Mouse (Mus musculus): Measurements from ENCODE around the gene Ikbkg.
A peak's percentile ranks its signal among the peaks of the same experiment; 100 is the strongest.
"Not testable (repeated sequence)": the region's sequence is repeated elsewhere in the genome, so short reads cannot be mapped to it uniquely, and the experiment has no call there.

The Ikbkg gene

GRCm38 (mm10) chrX:74392535-74393443 is at the start of gene Ikbkg, which contains the start of gene Fam3a:
TSS of gene Ikbkg (plus strand) at chrX:74393290.
TSS of gene Fam3a (minus strand) at chrX:74393272.
- peak; percentile 80 to 84 for DNase-seq (ENCODE audit: low spot score in 2 of 2)

- DNase-seq (ENCODE audit: low spot score in 2 of 2) = no peak
These were observed 40.2 kb upstream of the Ikbkg start for GRCm38 (mm10) chrX:74352645-74353466.

DNA sequence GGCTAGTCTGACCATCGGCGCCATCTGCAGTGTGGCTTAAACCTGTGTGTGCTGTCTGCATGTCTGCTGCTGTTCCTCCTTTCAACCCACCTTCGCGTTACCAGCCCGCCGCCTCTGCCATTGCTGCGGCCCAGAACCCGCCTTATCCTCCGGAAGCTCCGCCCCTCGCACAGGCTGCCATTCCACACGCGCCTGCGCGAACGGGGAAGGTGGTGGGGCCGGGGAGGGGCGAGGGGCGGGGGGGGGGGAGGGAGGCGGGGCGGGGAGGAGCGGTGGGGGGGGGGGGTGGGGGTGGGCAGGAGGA is 39.7 kb upstream of the Ikbkg start, which contains the start of gene Lage3:
Lage3 (minus strand) TSS at position 152 of the 304 bp plus-strand sequence.
- DNase-seq (ENCODE audit: low spot score in 2 of 2) = peak; percentile 64 to 71

DNA sequence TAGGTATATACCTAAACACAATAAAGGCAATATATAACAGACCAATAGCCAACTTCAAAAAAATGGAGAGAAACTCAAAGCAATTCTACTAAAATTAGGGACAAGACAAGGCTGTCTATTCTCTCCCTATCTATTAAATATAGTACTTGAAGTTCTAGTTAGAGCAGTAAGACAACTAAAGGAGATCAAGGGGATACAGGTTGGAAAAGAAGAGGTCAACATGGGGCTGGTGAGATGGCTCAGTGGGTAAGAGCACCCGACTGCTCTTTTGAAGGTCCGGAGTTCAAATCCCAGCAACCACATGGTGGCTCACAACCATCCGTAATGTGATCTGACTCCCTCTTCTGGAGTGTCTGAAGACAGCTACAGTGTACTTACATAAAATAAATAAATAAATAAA is 36.0 kb upstream of the Ikbkg start:
- not testable (repeated sequence) for DNase-seq (ENCODE audit: low spot score in 2 of 2)

- DNase-seq (ENCODE audit: low spot score in 2 of 2) = no peak
These were observed 33.9 kb upstream of the Ikbkg start for GRCm38 (mm10) chrX:74359171-74359570.

DNA sequence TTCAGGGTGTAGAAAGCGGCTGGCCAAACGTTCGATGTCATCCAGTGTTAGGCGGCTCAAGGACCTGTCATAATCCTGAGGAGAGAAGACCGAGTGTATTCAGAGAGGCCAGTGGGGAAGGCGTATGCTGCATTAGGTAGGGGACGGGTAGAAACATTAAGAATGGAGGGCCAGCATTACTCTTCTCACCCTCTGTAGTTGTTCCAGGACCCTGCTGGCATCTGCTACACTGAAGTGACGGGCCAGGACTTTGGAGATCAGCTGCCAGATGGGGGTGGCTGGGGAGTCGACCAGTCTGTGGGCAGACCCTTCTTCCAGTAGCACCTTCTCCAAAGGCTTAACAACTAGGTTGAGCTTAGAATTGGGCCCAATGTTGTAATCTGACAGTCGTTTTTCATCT is 25.6 kb upstream of the Ikbkg start:
- no peak for DNase-seq (ENCODE audit: low spot score in 2 of 2)

DNA sequence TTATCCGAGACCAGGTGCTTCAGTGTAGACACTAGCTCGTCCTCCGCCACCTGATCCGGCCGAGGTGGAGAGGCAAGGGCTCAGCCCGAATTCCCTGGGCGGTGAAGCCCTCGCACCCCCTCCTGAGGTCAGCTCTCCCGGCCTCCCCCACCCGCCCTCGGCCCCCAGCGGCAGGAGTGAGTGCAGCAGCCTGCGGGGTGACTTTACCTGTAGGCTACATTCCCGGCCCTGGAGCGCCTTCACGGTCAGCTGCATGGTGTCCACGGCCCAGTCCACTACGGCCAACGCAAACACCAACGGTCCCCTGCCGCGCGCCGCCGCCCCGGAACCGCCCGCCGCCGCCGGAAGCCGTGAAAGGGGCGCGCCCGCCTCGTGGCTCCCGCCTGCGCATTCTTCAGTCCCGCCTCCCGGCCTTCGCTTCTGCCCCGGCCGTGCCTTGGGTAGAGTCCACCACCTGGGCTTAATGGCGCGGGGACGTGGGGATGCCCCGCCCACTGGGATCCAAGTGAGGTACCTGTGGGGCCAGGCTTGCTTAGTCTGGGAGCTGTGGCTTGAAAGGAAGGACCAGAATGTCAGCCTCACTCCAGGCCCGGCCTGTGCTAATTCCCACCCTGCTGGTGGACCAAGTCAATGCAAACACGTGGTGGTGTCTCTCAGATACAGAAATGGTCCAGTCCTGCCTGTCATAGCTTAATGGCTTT is 24.7 kb upstream of the Ikbkg start:
- DNase-seq (ENCODE audit: low spot score in 2 of 2) = peak in 1 of 2 experiments; percentile 44

DNA sequence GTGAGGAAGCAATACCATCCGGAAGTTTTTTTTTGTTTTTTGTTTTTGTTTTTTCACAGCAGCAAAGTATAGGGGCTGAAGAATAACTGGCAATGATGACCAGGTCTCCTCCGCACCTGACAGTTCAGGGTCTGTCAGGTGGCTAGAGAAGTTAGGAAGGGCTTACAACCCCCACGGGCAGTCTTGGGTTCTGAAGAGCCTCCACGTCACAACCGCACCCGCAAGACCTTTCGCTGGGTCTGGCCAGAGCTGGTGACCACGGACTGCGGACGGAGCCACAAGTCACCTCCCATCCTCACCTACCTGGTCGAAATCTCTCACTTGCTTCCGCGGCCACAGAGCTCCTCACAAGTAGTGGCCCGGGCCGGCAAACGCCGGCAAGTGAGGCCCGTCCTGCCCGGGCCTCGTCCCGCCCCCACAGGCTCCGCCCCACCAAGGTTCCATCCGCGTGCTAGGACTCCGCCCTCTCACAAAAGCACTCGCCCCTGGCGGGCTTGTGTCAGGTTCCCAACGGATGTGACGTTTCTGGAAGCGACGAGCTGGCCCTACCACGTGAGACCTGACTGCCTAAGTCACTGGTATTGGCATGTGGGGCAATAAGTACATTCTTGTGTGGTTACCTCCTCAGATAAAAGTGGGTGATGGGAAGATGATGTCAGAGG is 20.1 kb upstream of the Ikbkg start, which contains the start of the genes Ubl4a and Slc10a3:
Ubl4a (minus strand) TSS at position 331 of the 662 bp plus-strand sequence.
Slc10a3 (minus strand) TSS at position 462 of the 662 bp plus-strand sequence.
- DNase-seq (ENCODE audit: low spot score in 2 of 2) = peak; percentile 74 to 78

- DNase-seq (ENCODE audit: low spot score in 2 of 2) = no peak
These were observed 8.6 kb upstream of the Ikbkg start for GRCm38 (mm10) chrX:74384451-74384850.

GRCm38 (mm10) chrX:74388153-74388552 is 4.9 kb upstream of the Ikbkg start:
- no peak for DNase-seq (ENCODE audit: low spot score in 2 of 2)

GRCm38 (mm10) chrX:74400136-74400535 is 7.0 kb downstream of the Ikbkg start:
- no peak for DNase-seq (ENCODE audit: low spot score in 2 of 2)

DNA sequence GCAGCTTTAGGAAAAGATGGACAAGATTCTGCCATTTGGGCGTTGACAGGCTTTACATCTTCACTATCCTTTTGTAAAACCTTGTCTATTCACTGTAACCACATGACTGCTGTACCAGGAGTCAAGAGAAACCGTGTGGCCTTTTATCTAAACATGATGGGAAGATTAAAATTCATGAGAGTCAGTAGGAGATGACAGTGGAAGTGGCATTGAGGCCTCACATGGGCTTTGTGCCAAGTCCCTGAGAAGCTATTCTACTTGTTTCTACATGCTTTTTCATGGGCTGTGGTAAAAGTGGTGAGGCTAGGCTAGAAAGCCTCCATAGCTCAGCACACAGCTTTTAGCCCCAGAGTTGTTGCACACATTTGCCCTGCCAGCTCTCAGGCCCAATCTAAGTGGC is 15.2 kb downstream of the Ikbkg start:
- no peak for DNase-seq (ENCODE audit: low spot score in 2 of 2)

DNA sequence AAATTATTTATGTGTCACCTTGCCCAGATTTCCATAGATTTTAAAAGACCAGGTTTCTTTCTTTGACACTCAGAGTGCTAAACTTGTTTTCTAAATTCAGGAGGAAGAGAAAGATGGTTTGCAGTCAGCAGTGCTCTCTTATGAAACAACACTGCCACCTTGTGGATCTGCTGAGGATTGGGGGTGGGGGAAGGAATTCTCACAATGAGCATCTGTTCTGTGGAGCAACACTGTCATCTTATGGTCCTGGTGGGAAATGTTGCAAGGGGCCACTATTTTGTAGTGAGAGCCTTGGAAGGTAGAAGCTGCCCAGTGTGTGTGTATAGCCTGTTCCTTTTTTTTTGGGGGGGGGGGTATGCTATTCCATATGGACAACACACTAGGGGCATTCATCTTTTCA is 20.3 kb downstream of the Ikbkg start:
- DNase-seq (ENCODE audit: low spot score in 2 of 2) = peak; percentile 32 to 56

DNA sequence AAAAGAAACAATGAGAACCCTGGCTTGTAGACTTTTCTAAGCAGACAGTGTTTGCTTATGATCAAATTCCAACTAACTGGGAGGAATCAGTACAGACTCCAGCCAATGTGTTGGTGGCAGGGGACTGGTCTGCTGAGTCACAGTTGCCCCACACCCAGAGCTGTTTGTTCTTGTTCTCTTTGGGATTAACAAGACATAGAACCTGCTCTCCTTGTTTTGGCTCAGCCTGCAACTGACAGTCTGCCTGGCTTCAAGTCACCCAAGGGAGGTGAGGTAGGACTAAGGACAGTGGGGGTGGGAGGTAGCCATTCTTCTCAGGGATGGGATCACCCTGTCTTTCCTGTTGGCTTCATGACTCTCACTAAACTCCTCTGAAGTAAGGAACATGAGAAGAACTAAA is 31.4 kb downstream of the Ikbkg start:
- DNase-seq (ENCODE audit: low spot score in 2 of 2) = no peak

DNA sequence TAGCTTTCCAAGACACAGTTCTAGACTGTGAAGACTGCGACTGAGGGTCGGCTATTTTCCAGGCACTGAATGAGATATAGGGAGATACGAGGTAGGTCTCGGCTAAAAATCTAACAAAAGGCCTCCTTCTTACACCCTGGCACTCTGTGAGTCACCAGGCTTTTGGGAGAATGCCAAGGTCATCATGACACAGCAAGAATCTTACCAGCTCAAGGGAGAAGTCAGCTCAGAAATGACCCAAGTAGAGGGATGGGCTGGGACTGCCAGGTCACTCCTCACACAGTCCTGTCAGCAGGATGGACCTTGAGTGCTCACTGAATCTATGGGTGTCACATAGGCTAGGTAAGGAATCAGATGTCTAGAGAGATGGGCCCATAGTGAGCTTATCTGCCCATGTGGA is 32.1 kb downstream of the Ikbkg start:
- no peak for DNase-seq (ENCODE audit: low spot score in 2 of 2)

- no peak for DNase-seq (ENCODE audit: low spot score in 2 of 2)
These were observed 33.2 kb downstream of the Ikbkg start for GRCm38 (mm10) chrX:74426256-74426655.

DNA sequence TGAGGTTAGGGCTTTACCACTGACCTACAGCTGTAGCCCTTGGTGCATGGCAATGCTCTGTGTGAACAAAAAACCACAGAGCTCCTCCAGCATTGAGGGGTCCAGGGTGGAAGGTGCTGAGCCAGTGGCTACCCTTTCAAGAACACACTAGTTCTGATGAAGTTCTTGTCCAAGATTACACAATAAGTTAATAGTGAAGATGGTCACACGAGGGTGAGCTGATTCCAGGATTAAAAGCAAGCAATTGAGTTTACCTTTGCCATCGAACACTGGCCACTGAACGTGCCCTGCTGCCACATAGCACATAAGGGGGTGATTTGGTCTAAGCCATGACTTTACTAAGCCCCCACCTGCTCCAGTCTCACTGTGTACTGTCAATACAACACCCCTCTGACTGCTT is 34.0 kb downstream of the Ikbkg start:
- no peak for DNase-seq (ENCODE audit: low spot score in 2 of 2)

- DNase-seq (ENCODE audit: low spot score in 2 of 2) = no peak
These were observed 35.2 kb downstream of the Ikbkg start for GRCm38 (mm10) chrX:74428146-74428825.

DNA sequence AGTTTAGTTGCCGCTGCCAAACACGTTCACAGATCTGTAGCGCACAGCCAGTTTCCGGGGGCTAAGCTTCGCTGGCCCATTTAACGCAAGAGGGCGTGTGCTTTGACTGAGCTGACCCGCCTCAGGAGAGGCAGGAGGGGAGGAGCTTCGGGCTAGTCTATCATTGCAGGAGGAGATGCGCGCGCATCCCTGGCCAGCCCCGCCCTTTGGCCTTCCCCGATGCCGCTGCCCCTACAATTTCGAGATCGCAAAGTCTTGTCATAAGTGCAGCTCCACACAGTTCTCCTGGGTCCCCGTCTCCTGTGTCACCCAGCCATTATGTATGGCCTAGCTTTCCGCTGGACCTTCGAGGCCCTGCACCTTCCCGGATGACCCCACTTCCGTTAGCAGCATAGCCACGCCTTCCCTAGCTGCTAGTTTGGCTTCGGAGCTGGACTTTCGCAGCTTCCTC is 35.8 kb downstream of the Ikbkg start, which contains the start of gene G6pdx:
G6pdx (minus strand) TSS at position 369 of the 451 bp plus-strand sequence.
- DNase-seq (ENCODE audit: low spot score in 2 of 2) = peak; percentile 71 to 82

DNA sequence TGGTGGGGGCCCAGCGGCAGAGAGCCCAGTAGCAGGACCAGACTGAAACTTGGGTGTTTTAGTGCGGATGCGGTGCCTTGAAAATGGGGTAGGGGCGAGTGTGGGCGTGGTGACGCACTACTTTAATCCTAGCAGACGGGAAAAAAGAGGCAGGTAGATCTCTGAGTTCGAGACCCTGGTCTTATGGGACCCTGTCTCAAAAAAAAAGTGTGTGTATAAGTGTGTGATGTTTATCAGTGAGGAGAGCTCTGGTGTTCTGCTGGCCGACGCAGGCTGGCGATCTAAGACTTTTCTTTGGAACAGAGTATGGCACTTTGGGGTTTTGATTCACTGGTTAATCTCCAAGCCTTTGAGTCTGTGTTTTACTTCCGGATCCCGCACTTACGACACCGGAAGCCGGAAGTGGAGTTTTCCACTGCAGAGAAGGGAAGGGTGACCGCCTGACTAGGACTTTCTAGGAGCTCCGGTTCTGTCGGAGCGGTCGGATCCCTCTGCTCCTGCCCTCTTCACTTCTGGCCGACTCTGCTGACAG is 36.3 kb downstream of the Ikbkg start:
- DNase-seq (ENCODE audit: low spot score in 2 of 2) = peak; percentile 47 to 71

Data from right cerebral cortex, postnatal 36 days (tissue).